Mouse (Mus musculus) midbrain, embryonic 16.5 days (tissue): ENCODE data around the gene Wbp1l. TPM values are rescaled to one million over a fixed set of nuclear protein-coding genes. Genes with fewer than 3 reads are reported as not detected.

Experiments
- ATAC-seq: fragments of 200-750 bp; cut with Nextera tagmentation; 2 replicates; pipeline ENCODE4 v1.8.0; 2017; ENCODE audit warnings: moderate TSS enrichment
- H3K27ac ChIP-seq: fragments of 300-500 bp; sonication (generic); 2 replicates; pipeline ENCODE4 v1.5.1; 2014; ENCODE audit warnings: mild to moderate bottlenecking, low read length, mixed read lengths
- H3K27me3 ChIP-seq: fragments of 300-500 bp; sonication (generic); 2 replicates; pipeline ENCODE4 v1.6.1; 2014; ENCODE audit warnings: low read depth, low read length, mixed read lengths; ENCODE audit not compliant: control insufficient read depth, insufficient read depth
- H3K36me3 ChIP-seq: fragments of 300-500 bp; sonication (generic); 2 replicates; pipeline ENCODE4 v1.6.1; 2014; ENCODE audit warnings: mild to moderate bottlenecking, low read length, moderate library complexity, mixed read lengths; ENCODE audit not compliant: control insufficient read depth, insufficient read depth
- H3K4me1 ChIP-seq: fragments of 300-500 bp; sonication (generic); 2 replicates; pipeline ENCODE4 v1.6.1; 2014; ENCODE audit warnings: mild to moderate bottlenecking, low read length, mixed read lengths; ENCODE audit not compliant: control insufficient read depth, insufficient read depth
- H3K4me2 ChIP-seq: fragments of 300-500 bp; sonication (generic); 2 replicates; pipeline ENCODE4 v1.6.1; 2014; ENCODE audit warnings: mild to moderate bottlenecking, low read length, mixed read lengths
- H3K4me3 ChIP-seq: fragments of 300-500 bp; sonication (generic); 2 replicates; pipeline ENCODE4 v1.5.1; 2014; ENCODE audit warnings: low read depth, mild to moderate bottlenecking, low read length, moderate library complexity, mixed read lengths
- H3K9ac ChIP-seq: fragments of 300-500 bp; sonication (generic); 2 replicates; pipeline ENCODE4 v1.6.1; 2014; ENCODE audit warnings: low read depth, low read length, mixed read lengths
- H3K9me3 ChIP-seq: fragments of 300-500 bp; sonication (generic); replicated peaks from 2 replicates; pipeline ENCODE4 v1.6.1; 2014; ENCODE audit warnings: mild to moderate bottlenecking, low read length, mixed read lengths; ENCODE audit not compliant: control insufficient read depth, poor library complexity, severe bottlenecking
- WGBS: fragments of 180-500 bp; shearing (Covaris S2); extraction: QIAGEN DNeasy Blood & Tissue Kit; methylation state at CpG from one replicate; pipeline ENCODE4 v1.1.7; 2014; 5-methylcytosine and 5-hydroxymethylcytosine counted together
- polyA plus RNA-seq: library from polyadenylated mRNA; unstranded; fragments of >200 nt; fragmentation: Nextera tagmentation; extraction: Ambion mirVana; gene quantifications from 2 replicates; pipeline ENCODE4 v1.2.1, GENCODE M21; 2015

Wbp1l gene
- polyA plus RNA-seq, result 34.0 and 34.8 TPM in 2 replicates

GRCm38 (mm10) chr19:46598720-46599252 lies at the start of gene Wbp1l:
Gene Wbp1l (plus strand): TSS chr19:46599084.
- H3K4me3 ChIP-seq, result peak within 1 kb of the TSS; percentile 90
- peak within 1 kb of the TSS; percentile 95 for H3K4me2 ChIP-seq
- peaks cover 15% of the 10 kb centered on the region for H3K4me1 ChIP-seq
- H3K27me3 ChIP-seq, result no peaks in the 10 kb centered on the region
- peak within 1 kb of the TSS; percentile 71; the same call in 1 of the 2 replicates for H3K27ac ChIP-seq
- peaks cover 7% of the 10 kb centered on the region for H3K36me3 ChIP-seq
- WGBS, result under 1% methylated on average over 22 of the region's 22 CpGs
- H3K9me3 ChIP-seq, result no peaks in the 10 kb centered on the region
- peak within 1 kb of the TSS; percentile 90 for H3K9ac ChIP-seq
- peak; percentile 99 for ATAC-seq

GRCm38 (mm10) chr19:46550385-46550784 lies 48.5 kb upstream of the Wbp1l start:
- Histone ChIP-seq H3K4me1 (peaks cover 5% of the 10 kb centered on the region; the same call in 1 of the 2 replicates), H3K4me3 (no peak overlapping the region), H3K27ac (no peak overlapping the region), H3K27me3 (no peaks in the 10 kb centered on the region), H3K9ac (no peak overlapping the region), H3K4me2 (no peak overlapping the region), H3K36me3 (peaks cover 20% of the 10 kb centered on the region), H3K9me3 (no peaks in the 10 kb centered on the region)
- WGBS, result 90% methylated on average over 4 of the region's 4 CpGs
- ATAC-seq, result no peak

- Histone ChIP-seq H3K4me1 (peaks cover 5% of the 10 kb centered on the region; the same call in 1 of the 2 replicates), H3K9ac (no peak overlapping the region), H3K27ac (no peak overlapping the region), H3K4me3 (no peak overlapping the region), H3K36me3 (peaks cover 22% of the 10 kb centered on the region), H3K4me2 (no peak overlapping the region), H3K27me3 (no peaks in the 10 kb centered on the region), H3K9me3 (no peaks in the 10 kb centered on the region)
- 84% methylated on average over 3 of the region's 4 CpGs for WGBS
- no peak for ATAC-seq
Observed at GRCm38 (mm10) chr19:46552496-46552895, 46.4 kb upstream of the Wbp1l start.

- no peak for ATAC-seq
- no peak overlapping the region for H3K4me2 ChIP-seq
- H3K9ac ChIP-seq, result no peak overlapping the region
- no peaks in the 10 kb centered on the region for H3K9me3 ChIP-seq
- peak overlapping the region; percentile 39; the same call in 1 of the 2 replicates for H3K27ac ChIP-seq
- H3K27me3 ChIP-seq, result no peaks in the 10 kb centered on the region
- peaks cover 5% of the 10 kb centered on the region; the same call in 1 of the 2 replicates for H3K4me1 ChIP-seq
- 56% methylated on average over 11 of the region's 11 CpGs for WGBS
- H3K36me3 ChIP-seq, result peaks cover 23% of the 10 kb centered on the region
- H3K4me3 ChIP-seq, result no peak overlapping the region
Observed at GRCm38 (mm10) chr19:46553541-46553955, 45.3 kb upstream of the Wbp1l start.

- H3K27me3 ChIP-seq, result no peaks in the 10 kb centered on the region
- 79% methylated on average over 8 of the region's 8 CpGs for WGBS
- H3K4me2 ChIP-seq, result no peak overlapping the region
- peaks cover 5% of the 10 kb centered on the region; the same call in 1 of the 2 replicates for H3K4me1 ChIP-seq
- H3K9me3 ChIP-seq, result no peaks in the 10 kb centered on the region
- no peak for ATAC-seq
- H3K36me3 ChIP-seq, result peaks cover 10% of the 10 kb centered on the region
- H3K4me3 ChIP-seq, result no peak overlapping the region
- no peak overlapping the region for H3K27ac ChIP-seq
- H3K9ac ChIP-seq, result no peak overlapping the region
Observed at GRCm38 (mm10) chr19:46558009-46558408, 40.9 kb upstream of the Wbp1l start.

GRCm38 (mm10) chr19:46558631-46559030 lies 40.3 kb upstream of the Wbp1l start:
- H3K27ac ChIP-seq, result no peak overlapping the region
- H3K9ac ChIP-seq, result no peak overlapping the region
- no peak overlapping the region for H3K4me2 ChIP-seq
- no peaks in the 10 kb centered on the region for H3K9me3 ChIP-seq
- H3K27me3 ChIP-seq, result no peaks in the 10 kb centered on the region
- 71% methylated on average over 12 of the region's 12 CpGs for WGBS
- ATAC-seq, result no peak
- H3K4me1 ChIP-seq, result peaks cover 2% of the 10 kb centered on the region; the same call in 1 of the 2 replicates
- H3K4me3 ChIP-seq, result no peak overlapping the region
- peaks cover 10% of the 10 kb centered on the region for H3K36me3 ChIP-seq

- Histone ChIP-seq H3K4me3 (no peak overlapping the region), H3K36me3 (peaks cover 5% of the 10 kb centered on the region), H3K9ac (no peak overlapping the region), H3K4me1 (no peaks in the 10 kb centered on the region), H3K27ac (no peak overlapping the region), H3K27me3 (no peaks in the 10 kb centered on the region), H3K4me2 (no peak overlapping the region), H3K9me3 (no peaks in the 10 kb centered on the region)
- no peak for ATAC-seq
- 43% methylated on average over 1 of the region's 1 CpGs for WGBS
Observed at GRCm38 (mm10) chr19:46562132-46562531, 36.8 kb upstream of the Wbp1l start.

- no peak overlapping the region for H3K27ac ChIP-seq
- H3K27me3 ChIP-seq, result no peaks in the 10 kb centered on the region
- 85% methylated on average over 14 of the region's 14 CpGs for WGBS
- no peaks in the 10 kb centered on the region for H3K4me1 ChIP-seq
- no peak overlapping the region for H3K9ac ChIP-seq
- no peak overlapping the region for H3K4me3 ChIP-seq
- no peak for ATAC-seq
- H3K4me2 ChIP-seq, result no peak overlapping the region
- H3K9me3 ChIP-seq, result no peaks in the 10 kb centered on the region
- peaks cover 2% of the 10 kb centered on the region for H3K36me3 ChIP-seq
Observed at GRCm38 (mm10) chr19:46562581-46563515, 36.0 kb upstream of the Wbp1l start.

GRCm38 (mm10) chr19:46563603-46564002 lies 35.3 kb upstream of the Wbp1l start:
- no peaks in the 10 kb centered on the region for H3K9me3 ChIP-seq
- ATAC-seq, result no peak
- H3K36me3 ChIP-seq, result no peaks in the 10 kb centered on the region
- H3K4me1 ChIP-seq, result no peaks in the 10 kb centered on the region
- H3K9ac ChIP-seq, result no peak overlapping the region
- no peaks in the 10 kb centered on the region for H3K27me3 ChIP-seq
- no peak overlapping the region for H3K4me2 ChIP-seq
- H3K27ac ChIP-seq, result no peak overlapping the region
- no peak overlapping the region for H3K4me3 ChIP-seq
- WGBS, result 87% methylated on average over 4 of the region's 4 CpGs
